Mouse (Mus musculus): Measurements from ENCODE around the gene Tanc1. TPM values are rescaled to one million over a fixed set of nuclear protein-coding genes. Genes with fewer than 3 reads are reported as not detected.

Tanc1 gene
- total RNA-seq, 2 experiments from 2014 or later = 10.5 to 13.4 TPM

DNA sequence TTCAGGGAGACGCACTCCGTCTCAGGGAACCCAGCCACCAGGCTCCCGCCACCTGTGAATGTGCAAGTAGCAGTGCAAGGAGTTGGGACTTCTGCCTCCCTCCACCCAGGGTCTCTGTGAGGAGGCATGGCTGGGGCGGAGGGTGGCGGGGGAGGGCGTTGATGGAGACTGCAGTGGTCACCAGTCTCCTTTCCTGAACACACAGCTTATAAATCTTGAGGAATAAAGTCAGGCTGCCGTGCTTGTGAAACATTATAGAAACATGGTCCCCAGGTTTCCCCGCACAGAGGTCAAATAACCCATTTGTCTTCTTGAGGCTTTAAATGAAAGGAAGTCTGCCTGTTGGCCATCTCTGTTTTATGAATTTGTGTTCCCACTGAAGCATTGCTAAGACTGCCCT lies 159.9 kb downstream of the Tanc1 start:
- intact Hi-C loops (cut with DNase I; ENCODE audit: low total_unique reads) = no loop called here
- no peak for DNase-seq

DNA sequence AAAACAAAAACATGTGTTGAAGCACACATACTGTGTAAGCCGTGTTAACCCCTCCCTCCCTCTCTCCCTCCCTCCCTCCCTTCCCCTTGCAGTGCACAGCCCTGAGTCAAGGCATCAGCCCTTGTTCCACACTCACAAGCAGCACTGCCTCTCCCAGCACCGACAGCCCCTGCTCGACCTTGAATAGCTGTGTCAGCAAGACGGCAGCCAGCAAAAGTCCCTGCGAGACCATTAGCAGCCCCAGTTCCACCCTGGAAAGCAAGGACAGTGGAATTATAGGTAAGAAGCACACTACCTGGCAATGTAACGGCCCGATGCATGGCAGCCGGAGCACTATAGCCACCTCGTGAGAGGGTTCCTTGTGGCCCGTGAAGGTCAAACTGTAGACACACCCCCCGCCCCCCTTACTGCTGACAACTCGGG lies 160.4 kb downstream of the Tanc1 start:
- intact Hi-C loops (cut with DNase I; ENCODE audit: low total_unique reads) = no loop called here
- DNase-seq = no peak

GRCm38 (mm10) chr2:59774374-59774773 lies 162.5 kb downstream of the Tanc1 start:
- intact Hi-C loops (cut with DNase I; ENCODE audit: low total_unique reads) = no loop called here
- DNase-seq = no peak

DNA sequence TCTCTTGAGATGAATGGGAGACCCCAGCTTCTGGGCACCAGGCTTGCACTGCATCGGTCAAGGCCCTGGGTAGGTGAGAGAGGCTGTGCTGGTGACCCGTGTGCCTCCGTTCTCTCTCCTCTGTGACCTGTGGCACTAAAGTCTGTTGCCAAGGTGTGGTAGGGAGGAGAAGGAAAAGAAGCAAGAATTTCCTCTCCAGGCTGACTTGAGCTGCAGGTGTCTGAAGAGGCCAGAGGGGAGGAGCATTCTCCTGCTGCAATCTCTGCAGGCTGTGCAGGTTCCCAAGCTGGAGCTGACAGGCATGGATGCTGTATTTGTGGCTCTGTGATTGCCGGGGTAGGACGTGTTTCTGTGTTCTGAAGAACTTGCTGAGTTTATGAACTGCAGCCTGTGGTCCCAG lies 163.3 kb downstream of the Tanc1 start:
- DNase-seq = no peak
- intact Hi-C loops (cut with DNase I; ENCODE audit: low total_unique reads) = no loop called here

GRCm38 (mm10) chr2:59775820-59776219 lies 164.0 kb downstream of the Tanc1 start:
- intact Hi-C loops (cut with DNase I; ENCODE audit: low total_unique reads) = no loop called here
- no peak for DNase-seq

DNA sequence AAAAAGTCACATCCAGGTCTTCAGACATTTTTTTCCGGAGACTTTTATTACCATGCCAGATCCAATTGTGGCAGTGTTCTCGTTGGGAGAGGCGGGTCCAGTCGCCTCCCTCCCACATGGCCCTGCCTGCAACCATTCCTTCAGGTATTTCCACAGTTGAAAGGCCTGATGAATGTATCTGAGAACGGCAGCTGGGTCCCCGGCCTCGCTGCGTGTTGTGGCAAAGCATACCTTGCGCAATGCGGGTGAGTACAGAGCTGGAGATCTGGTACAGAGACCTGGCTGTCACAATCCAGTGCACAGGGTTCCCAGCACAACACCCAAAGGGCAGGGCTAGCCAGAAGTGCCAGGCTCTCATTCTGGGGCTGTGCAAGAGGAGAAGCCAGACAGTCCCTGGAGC lies 167.5 kb downstream of the Tanc1 start:
- DNase-seq = no peak
- intact Hi-C loops (cut with DNase I; ENCODE audit: low total_unique reads) = no loop called here

DNA sequence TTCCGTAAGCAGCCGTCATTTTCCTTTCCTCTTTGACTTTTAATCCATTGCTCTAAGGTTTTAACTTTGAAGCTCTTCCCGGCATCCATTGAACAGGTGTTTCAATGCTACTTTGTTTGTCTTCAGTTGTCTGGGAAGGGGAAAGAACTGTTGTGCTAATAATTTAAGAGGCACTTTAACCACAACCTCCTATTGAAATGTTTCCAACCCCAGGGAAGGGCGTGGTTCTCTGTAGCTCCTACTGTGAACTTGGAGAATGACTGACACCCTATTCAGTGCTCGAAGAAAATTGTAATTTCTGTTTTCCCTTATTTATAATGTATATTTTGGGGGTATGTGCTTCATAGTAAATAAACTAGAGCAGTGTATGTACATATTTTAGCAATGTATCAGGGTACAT lies 168.4 kb downstream of the Tanc1 start:
- intact Hi-C loops (cut with DNase I; ENCODE audit: low total_unique reads) = no loop called here
- DNase-seq = no peak

- intact Hi-C loops (cut with DNase I; ENCODE audit: low total_unique reads) = no loop called here
- no peak for DNase-seq
Measured at GRCm38 (mm10) chr2:59783055-59783831, 171.4 kb downstream of the Tanc1 start.

GRCm38 (mm10) chr2:59783832-59784627 lies 172.2 kb downstream of the Tanc1 start:
- DNase-seq = no peak
- intact Hi-C loops (cut with DNase I; ENCODE audit: low total_unique reads) = no loop called here

- DNase-seq = no peak
- intact Hi-C loops (cut with DNase I; ENCODE audit: low total_unique reads) = no loop called here
Measured at GRCm38 (mm10) chr2:59784628-59784883, 172.7 kb downstream of the Tanc1 start.

- no peak for DNase-seq
- intact Hi-C loops (cut with DNase I; ENCODE audit: low total_unique reads) = no loop called here
Measured at GRCm38 (mm10) chr2:59785597-59785996, 173.8 kb downstream of the Tanc1 start.

- intact Hi-C loops (cut with DNase I; ENCODE audit: low total_unique reads) = no loop called here
- no peak for DNase-seq
Measured at GRCm38 (mm10) chr2:59788704-59789500, 177.1 kb downstream of the Tanc1 start.

- intact Hi-C loops (cut with DNase I; ENCODE audit: low total_unique reads) = no loop called here
- no peak for DNase-seq
Measured at GRCm38 (mm10) chr2:59791596-59791995, 179.8 kb downstream of the Tanc1 start.

DNA sequence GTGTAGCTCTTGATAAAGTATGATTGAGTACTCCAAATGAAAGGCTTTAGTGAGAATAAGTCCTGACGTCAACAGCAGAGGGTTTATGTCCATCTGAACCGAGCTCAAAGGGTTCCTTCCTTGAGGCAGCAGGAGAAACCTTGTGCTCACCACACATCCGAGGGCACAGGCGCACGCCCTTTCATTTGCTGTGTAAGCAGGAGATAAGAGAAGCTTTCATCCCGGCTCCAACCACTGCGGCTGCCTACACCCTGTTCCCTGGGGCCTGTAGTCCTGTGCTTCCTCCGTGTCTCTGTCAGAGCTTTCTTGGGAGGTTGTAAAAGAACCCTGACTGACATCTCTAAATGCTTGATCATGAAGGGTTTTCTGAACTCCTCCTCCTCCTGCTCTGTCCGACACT lies 181.5 kb downstream of the Tanc1 start:
- no peak for DNase-seq
- intact Hi-C loops (cut with DNase I; ENCODE audit: low total_unique reads) = no loop called here

GRCm38 (mm10) chr2:59794838-59795237 lies 183.0 kb downstream of the Tanc1 start:
- DNase-seq = no peak
- intact Hi-C loops (cut with DNase I; ENCODE audit: low total_unique reads) = no loop called here

DNA sequence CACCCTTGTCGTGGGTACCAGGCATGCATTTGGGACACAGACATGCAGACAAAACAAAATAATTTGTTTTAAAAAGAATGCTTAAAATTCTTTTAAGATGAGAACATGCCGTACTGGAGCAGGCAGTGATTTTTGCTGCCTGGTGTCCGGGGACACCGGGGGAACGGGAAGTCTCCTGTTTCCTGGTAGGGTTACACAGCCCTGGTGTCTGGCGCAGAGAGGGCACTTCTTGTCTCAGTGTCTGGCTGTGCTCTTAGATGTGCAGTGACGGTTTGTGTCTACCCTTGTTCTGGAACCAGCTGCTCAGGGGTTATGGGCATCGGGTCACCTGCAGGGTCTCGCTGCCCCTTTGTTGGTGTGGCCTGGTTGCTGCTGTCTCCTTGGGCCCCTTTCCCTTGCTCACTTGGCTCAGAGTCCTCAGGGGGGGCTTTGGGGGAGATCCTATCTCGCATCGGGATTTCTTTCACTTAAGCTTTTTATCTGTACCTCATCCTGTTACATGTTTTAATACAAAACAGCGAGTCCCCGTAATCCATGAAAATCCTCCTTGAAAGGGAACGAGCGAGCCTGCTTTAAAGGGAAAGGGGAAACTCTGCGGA lies 187.2 kb downstream of the Tanc1 start:
- no peak for DNase-seq
- intact Hi-C loops (cut with DNase I; ENCODE audit: low total_unique reads) = no loop called here

GRCm38 (mm10) chr2:59799572-59799971 lies 187.7 kb downstream of the Tanc1 start:
- DNase-seq = no peak
- intact Hi-C loops (cut with DNase I; ENCODE audit: low total_unique reads) = no loop called here

DNA sequence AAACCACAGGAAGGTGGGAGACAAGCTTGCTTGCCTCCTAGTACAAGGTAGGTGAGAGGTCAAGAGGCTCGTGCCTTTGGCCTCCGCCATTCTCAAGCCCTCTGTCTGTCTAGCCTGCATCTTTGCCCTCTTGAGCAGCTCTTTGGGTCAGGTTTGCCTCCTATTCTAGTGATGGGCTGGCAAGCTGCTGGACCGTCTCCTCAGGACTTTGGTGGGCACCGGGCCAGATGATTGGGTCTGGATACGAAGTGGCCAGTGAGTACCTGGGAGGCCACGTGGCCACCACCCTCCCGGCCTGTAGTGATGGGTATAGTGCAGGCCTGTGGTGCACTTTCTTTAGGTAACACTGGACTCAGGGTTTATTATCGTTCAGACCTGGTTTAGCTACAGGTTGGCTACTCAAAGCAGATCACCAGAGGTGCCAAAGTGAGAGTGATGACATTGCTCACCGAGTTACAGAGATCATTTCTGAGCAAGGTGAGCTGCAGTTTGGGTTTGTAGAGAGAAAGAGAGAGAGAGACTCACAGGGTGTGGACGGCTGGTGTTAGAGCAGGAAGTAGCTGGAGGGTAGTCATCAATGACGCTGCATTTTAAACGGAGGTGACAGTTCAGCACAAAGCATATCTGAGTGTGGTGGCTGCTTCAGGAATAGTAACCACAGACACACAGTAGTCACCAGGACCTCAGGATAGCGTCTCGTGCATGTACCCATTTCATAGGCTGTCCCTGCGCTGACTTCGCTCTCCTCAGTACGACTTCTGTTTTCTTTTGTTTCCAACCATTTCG lies 188.8 kb downstream of the Tanc1 start:
- DNase-seq = no peak
- intact Hi-C loops (cut with DNase I; ENCODE audit: low total_unique reads) = no loop called here

- DNase-seq = no peak
- intact Hi-C loops (cut with DNase I; ENCODE audit: low total_unique reads) = no loop called here
Measured at GRCm38 (mm10) chr2:59802722-59803387, 191.0 kb downstream of the Tanc1 start.
